Mouse (Mus musculus): ENCODE data around the gene Fut8.
"Not testable (repeated sequence)": the region's sequence is repeated elsewhere in the genome, so short reads cannot be mapped to it uniquely, and the experiment has no call there.

Gene Fut8

DNA sequence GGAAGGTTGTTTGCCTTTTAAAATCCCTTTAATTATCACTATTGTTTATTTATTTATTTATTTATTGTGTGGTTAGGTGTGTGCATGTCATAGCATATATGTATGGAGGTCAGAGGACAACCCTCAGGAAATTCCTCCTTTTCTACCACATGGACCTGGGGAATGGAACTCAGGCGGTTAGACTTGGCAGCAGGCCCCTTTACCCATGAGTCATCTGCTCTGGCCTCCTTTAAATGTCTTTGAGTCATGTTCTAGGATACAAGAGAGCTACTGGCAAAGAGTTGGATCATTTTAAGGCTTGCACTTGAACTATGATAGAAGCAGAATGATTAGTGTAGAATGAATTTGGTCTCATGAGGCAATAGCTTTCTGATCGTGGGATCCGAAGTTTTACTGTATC, 14.3 kb upstream of the Fut8 start:
- DNase-seq, result no peak

DNA sequence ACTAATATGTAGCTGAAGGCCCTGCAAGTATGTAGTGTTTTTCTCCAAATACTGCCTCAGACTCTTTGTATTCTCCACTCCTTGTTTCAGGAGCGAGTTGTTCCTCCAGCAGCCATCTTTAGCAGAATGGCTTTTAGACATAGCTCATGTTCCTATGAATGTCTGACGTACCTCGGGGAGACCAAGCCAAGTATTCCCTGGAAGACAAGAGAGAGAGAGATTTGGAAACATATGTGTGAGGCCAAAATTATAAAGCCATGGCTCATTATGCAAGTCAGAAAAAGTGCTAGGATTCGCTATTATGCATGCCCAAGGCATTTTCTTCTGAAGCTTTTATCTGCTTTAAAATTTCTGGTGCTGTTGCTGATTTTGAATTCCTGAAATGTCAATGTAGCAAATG, 13.8 kb upstream of the Fut8 start:
- DNase-seq, result no peak

DNA sequence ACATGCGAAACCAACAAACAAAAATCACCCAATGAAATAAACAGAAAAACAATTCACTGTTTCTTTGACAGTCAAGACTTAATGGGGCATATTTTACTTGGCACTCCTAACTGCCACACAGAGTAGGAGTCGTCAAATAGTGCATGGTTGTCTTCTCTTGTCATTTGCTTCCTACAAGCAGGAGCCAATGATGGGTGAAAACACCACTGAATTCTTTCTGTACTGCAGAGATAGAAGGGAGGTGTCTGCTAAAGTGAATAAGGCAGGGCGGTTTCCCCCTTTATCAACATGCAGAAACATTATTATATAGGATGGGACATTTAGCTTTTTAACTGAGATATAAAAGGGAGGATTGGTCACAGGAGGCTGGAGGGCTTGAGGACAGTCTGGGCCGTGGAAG, 13.0 kb upstream of the Fut8 start:
- no peak for DNase-seq

DNA sequence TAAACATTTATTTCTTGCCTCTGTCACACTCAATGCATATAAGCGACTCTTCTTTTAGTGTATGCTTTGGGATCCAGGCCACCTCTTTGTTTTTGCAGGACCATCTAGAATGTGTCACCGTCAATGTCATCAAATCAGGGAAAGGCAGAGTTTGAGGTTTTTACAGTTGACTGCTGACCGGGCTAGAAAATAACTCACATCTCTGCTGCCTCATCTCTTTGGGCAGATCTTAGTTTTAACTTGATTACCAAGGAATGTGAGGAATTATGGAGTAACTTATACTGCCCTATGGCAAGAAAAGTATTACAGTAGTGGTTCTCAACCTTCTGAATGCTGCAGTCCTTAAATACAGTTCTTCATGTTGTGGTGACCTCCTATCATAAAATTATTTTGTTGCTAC, 12.2 kb upstream of the Fut8 start:
- DNase-seq, result no peak

DNA sequence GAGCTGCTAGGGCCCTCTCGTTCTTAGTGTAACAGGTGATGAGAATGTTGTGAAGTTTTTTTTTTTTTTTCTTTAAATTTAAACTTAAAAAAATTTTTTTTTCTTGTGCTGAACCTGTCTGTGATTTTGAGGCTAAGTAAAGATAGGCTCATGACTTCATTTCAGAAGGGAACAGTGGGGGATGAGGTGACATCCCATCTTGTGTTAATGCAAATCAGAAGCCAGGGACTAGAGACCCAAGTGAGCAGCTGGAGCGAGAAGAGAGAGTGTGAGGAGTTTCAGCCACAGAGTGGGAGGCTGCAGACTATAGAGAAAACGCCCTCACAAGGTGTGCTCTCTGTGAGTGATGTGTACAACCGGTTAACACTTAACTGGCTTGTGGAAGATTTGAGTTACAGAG, 2.0 kb upstream of the Fut8 start:
- no peak for DNase-seq

DNA sequence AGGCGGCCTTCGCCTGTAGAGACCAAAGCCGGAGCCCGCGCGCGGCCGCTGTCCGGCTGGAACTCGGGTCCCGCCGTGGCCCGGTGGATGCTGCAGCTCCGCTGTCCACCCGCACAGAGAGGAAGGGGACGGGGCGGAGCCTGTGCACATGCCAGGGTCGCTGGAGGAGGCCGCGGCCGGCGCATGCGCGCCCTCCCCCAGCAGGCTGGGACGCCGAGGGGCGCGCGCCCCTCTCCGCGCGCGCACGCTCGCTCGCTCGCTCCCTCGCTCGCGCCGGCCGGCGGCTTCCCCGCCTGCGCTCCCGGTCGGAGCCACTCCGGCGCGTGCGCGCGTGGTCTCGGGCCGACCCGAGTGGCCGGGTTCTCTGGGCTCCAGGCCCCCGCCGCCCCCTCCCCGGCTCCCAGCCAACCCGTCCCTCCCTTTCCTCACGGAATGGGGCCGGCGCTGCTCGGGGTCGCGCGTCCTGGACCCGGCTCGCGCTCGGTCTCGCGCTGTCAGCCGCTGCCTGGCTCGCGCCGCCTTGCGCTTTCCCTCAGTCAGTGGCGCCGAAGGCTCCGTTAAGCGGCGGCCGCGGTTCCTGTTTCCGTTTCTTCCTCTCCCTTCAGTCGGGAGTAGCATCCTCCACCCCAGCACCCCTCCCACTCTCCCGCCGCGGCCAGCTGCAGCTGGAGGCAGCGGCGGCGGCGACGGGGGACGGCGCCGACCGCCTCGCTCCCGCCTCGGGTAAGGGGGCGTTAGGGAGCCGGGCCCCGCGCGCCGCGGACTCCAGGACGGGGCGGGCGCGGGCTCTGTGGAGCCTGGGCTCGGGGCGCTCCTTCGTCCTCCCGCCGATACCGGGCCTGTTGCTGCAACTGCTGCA, 835 bp downstream of the Fut8 start:
- peak; percentile 94 for DNase-seq

DNA sequence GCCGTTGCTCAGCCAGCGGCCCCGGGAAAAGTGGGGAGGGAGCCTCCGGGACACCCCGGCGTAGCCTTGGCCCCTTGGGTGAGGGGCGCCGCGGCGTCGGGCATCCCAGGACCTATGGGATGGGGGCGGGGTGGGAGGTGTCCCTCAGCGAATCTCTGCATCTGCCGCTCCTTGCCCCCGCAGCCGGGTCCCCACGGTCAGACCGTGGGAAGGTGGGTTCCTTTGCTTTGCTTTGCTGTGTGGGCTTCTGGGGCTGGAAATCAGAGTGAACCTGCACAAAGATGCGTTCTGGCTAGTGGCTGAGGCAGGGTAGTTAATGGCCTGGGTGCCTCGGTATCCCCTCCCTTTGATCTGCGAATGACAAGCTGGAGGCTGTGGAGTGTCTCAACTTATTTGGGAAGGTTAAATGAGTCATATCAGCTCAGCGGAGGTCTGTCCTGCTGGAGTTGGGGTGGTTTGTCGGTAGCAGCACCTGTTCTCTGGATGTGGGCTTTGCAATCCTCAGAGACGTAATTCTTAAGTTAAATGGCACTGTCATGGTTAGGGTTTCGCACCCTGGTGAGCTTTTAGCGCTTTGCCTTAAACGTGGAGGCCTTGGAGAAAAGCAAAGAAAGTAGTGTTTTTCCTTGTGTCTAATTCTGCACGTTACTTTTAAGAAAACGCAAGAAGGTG, 1.6 kb downstream of the Fut8 start:
- DNase-seq, result no peak

DNA sequence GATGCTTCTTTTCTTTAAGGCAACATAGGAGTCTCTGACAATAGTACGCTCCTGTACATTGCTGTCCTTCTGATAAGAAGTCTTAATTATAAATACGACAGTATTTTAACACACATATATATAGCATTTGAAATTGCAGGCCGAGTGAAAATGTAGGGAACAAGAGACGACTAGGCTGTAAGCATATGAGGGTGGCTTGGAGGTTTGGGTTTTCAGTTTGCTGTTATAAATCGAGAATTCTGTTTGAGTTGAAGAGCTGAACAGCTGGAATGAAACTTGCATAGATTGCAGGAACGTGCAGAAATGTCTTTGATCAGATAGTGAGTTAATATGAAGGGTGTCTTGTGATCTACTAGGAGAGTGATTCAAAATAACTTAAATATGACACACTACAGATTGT, 2.4 kb downstream of the Fut8 start:
- DNase-seq, result no peak

DNA sequence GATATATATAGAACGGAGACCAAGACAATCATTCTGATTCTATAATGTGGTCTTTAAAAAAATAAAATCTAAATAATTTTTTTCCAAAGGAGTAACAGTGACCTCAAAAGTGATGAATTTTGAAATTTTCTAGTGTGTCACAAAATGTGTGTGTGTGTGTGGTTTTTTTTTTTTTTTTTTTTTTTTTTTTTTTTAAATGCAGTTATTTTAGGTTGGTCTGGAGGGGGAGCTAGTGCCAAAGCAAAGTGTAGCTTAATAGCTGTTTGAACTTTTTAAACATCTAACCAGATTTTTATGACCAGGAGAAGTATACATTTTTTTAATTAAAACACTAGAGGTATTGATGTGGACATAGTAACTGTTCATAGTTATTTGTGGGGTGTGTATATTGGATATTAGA, 2.9 kb downstream of the Fut8 start:
- no peak for DNase-seq

DNA sequence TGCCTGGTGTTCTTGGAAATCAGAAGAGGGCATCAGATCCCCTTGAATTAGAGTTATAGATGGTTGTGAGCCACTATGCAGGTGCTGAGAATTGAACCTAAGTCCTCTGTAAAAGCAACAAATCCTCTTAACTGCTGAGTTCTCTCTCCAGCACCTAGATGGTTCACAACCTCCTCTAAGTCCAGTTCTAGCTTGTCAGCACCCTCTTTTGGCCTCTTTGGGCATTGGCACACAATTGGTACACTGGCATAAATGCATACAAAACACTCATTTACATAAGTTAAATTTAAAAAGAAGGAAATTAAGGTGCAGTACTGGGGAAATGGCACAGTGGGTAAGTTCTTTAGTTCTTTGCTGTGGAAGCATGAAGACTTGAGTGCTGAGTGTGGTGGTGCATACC, 24.7 kb downstream of the Fut8 start:
- DNase-seq, result no peak

DNA sequence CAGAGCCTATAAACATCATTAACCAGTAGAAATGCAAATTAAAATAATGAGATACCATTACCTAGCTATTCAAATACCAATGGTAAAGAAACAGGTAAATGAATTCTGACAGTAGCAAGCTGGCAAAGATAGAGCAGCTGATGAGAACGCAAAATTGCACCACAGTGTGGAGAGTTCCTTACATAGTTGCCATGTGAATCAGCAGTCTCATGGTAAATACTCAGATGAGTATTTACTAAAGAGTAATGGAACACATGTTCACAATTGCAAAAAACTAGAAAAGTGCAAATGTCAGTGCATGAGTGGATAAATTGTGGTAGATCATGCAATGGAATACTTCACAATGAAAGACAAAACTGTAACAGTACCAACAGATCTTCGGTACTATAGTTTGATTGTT, 25.9 kb downstream of the Fut8 start:
- DNase-seq, result no peak

DNA sequence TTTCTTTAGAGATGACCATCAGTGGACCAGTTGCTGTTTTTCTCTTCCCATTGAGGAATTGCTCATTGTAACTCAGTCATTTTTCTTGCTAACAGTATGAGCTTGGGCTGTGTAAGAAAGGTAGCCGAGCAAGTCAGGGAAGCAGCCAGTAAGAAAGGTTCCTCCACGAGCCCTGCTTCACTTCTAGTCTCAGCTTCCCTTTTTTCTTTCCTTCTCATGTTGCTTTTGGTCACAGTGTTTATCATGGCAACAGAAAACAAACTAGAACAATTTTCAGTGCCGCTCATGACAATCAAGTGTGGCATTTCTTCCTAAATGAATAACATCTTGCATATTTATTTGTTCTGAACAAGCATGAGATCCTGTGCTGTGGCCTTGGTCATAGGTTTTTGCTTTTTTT, 32.8 kb downstream of the Fut8 start:
- no peak for DNase-seq

DNA sequence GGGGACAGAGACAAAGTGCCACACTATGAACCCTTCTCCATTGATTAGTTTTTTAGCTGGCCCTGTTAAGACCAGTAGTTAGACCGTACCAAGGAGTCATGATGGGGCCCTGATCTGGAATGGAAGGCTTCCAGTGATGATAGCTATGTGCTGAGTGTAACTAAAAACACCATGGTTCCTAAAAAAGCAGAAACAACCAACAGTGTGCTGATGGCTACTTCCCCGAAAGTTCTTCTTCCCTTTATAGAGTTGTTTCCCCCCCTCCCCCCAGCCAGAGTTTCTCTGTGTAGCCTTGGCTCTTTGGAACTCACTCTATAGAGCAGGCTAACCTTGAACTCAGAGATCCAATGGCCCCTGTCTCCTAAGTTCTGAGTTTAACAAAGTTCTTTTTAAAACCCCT, 50.6 kb downstream of the Fut8 start:
- no peak for DNase-seq

DNA sequence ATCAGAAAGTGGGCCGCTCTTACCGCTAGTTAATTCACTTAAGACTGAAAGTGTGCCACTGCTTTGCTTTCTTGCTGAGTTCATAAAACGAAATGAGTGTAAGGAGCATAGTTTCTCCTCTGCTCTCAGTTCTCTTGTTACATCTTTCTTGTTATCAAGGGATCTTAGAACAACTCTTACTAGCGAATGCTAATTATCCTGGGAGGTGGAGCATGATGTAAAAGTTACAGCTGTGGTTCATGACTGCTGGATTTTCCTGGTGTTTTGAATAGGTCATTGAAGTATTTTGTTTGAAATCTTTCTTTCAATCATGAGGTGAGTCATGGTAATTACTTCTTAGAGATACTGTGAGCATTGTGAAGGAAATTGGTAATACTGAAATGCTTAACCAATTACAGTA, 53.1 kb downstream of the Fut8 start:
- no peak for DNase-seq

DNA sequence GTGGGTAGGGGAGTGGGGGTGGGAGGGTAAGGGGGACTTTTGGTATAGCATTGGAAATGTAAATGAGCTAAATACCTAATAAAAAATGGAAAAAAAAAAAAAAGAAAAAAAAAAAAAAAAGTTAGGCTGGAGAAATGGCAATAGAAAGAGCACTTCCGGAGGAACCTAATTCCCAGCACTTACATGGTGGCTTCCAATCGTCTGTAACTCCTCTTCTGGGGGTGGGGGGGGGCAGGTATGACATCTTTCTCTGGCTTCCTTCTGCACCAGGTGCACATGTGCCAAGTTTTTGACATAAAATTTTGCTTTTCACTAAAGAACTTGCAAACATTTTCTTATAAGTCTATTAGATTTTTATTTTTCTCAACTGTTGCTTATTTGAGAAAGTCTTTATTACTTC, 53.9 kb downstream of the Fut8 start:
- not testable (repeated sequence) for DNase-seq

DNA sequence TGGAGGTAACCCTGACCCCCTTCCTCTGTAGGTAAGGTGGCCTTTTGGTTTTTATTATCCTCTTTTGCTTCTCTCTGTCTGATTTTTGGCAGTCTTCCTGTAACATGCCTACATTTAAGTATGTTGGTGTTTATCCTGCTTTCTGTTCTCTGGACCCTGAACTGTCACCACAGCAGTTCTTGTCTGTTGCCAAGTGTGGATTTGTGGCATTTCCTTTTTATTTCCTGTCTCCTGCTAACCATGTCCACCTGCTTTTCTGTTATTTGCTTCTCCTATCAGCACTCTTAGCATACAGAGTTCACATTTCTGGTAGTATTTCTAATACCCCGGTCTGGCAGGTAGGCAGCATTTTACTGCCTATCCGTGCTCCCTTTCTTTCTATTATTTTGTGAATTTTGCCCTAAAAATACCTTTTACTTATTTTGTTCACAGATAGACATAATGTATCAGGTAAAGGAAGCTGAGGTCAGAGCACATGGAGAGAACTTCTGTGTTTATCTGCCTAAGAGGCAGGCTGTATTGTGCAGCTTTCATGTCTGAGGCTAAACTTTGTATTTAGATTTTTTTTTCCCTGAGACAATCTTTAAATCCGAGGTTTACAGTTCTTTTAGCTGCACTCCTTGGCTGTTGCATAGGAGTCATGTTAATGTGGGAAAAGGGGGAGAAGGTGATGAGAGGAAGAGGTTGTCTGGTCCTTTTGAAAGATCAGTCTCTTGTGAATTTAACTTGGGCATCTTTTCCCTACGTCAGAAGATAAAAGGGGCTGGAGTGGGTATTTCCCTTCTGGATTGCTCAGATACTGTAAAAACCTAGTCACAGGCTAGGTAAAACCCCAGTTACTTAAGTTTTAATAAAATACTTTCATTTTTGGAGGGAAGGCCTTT, 54.7 kb downstream of the Fut8 start:
- no peak for DNase-seq

DNA sequence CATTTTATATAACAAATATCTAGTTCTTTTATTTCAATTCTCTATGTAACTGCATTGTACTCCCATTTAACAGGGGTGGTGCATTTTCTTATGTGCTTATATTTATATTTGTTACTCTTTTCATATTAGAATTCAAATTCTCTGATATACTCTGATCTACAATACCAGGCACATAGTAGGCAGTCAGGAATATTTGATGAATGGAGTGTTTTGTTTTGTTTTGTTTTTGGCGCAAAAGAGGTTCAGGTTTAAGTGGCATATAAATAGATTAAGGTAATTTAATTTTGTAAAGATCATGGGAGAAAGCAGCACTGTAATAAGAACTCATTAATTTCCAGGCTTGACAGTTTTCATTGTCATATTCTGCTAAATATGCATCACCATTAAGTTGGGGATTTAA, 58.2 kb downstream of the Fut8 start:
- DNase-seq, result no peak

DNA sequence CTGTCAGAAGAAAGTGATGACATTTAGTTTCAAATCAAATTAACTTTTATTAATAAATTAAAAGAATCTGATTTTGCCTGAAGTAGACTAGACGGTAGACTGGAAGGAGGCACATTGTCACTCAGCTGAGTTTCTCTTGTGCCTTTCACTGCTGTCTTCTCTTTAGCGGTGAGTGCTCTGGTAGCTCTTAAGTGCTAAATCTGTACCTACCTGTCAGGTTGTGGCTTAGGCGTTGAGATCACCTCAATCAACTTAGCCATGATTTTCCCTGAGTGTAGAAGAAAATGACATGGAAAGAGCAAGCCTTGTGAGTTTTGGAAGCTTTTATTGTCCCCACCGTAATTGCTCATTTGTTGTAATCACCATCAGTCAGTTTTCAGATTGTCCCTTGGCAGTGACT, 59.2 kb downstream of the Fut8 start:
- no peak for DNase-seq

DNA sequence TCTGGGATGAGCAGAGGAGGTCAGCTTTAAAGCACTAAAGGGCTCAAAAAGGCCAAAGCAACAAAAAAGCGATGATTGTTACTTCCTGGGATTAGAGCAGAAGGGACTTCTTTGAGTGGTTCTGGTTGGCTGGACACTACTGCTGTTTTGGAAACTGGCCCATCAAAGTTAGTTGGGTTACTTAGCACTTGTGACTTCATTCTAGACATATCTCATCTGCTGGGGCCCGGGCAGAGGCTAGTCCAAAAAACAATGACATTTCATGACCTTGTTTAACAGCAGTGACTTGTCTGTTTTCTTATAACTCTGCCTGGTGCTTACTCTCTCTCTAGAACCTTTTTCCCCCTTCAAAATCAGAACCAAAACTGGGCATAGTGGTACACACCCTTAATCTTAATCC, 59.9 kb downstream of the Fut8 start:
- DNase-seq, result no peak

DNA sequence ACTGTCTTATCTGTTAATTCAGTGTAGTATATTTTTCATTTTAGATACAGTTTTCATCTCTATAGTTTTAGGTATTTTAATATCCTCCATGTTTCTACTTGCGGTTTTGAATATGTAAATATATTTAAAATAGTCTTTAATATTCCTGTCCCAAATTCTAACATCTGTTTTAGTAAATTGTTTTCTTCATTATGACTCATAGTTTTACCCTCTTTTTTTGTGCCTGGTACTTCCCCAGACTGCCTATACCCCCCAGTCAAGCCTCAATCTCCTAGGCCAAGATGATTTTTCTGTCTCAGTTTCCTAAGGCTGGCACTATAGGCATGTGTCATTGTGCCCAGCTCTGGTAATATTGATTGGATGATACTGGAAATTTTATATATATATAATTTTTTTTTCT, 64.1 kb downstream of the Fut8 start:
- DNase-seq, result no peak

DNA sequence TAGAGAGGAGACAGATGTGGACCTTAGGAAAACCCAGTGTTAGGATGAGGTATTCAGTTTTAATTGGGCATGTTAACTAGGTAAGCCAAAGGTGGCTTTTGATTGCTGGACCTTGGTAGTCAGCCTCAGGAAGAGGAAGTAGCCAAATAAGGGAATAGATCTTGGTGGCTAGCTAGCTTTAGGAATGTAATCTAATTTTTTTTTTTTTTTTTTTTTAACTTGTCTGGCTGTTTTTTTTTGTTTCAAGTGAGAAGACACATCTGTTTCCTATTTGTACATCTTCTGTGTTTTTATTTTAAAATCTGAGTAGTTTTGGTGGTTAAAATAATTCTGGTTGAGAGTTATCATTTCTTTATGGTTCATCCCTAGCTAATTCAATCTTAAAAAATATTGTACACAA, 65.4 kb downstream of the Fut8 start:
- DNase-seq, result no peak

DNA sequence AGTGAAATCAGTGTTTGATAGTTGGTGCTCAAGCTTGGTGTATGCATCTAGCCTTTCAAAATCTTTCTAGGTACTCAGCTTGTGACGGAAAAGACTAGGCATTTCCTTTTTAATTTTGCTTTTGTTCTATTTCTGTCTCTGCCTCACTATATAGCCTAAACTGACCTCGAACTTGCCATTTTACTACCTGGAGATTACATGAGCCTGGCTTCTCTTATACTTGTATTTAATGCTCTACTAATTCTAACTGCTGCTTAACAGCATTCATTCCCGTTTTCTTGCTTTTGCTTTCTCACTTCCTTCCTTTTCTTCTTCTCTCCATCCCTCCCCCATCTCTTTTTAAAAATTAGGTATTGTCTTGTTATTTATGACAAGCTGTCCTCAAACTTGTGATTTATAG, 67.6 kb downstream of the Fut8 start:
- no peak for DNase-seq

DNA sequence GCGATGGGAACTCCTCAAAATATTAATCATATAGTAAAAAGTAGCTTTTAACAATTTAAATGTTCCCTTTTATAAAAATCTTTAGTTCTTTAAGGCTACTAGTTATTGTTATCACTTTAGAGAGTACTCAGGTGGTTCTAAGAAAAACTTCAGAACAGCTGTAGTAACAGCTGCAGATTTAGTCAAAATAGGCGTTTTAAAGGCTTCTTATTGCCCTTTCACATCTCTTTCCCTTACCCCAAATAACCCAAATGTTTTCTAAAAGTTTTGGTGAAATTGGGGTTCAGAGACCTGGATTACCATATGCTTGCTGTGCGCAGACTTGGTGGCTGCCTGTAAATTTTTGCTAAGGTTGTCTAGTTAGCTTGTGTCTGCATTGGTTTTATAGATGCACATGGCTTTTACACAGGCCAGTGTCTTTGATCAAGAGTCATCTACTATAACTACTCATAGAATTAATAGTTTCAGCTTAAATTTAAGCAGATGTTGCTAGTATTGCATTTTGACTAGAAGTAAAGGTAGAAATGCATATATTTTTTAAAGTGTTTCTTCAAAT, 68.9 kb downstream of the Fut8 start:
- DNase-seq, result no peak

DNA sequence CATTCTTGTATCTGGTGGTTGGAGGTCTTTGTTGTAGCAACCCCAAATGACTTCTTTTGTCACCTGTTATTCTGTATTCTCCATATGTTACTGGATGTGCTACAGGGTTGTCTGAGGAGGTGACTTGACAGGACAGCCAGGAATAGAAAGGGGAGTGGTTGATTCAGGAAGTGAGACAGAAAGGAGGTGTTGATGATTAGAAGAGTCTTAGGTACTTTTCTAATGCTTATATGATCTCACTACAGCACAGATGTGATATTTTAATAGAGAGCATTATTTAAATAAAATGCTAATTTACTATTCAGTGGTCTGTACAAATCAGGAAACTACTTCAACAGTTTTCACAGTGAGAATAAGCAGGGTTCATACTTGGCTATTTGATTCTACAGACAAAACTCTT, 71.6 kb downstream of the Fut8 start:
- no peak for DNase-seq

Data from cerebellum, adult 8-10 months (tissue).